Mouse (Mus musculus) forebrain, embryonic 16.5 days (tissue): ENCODE measurements around the gene Fbxo44. TPM values are rescaled to one million over a fixed set of nuclear protein-coding genes. Genes with fewer than 3 reads are reported as not detected.
A peak's percentile ranks its signal among the peaks of the same experiment; 100 is the strongest.

Experiments
- ATAC-seq: fragments of 200-750 bp; cut with Nextera tagmentation; 2 replicates; pipeline ENCODE4 v1.8.0; 2017; ENCODE audit warnings: mild to moderate bottlenecking, moderate library complexity
- H3K27ac ChIP-seq: fragments of 300-500 bp; sonication (generic); 2 replicates; pipeline ENCODE4 v1.5.1; 2014; ENCODE audit warnings: low read length, control low read depth
- H3K27me3 ChIP-seq: fragments of 300-500 bp; sonication (generic); replicated peaks from 2 replicates; pipeline ENCODE4 v1.6.1; 2014; ENCODE audit warnings: low read length; ENCODE audit not compliant: control insufficient read depth, insufficient read depth
- H3K36me3 ChIP-seq: fragments of 300-500 bp; sonication (generic); 2 replicates; pipeline ENCODE4 v1.6.1; 2014; ENCODE audit not compliant: control insufficient read depth, insufficient read depth
- H3K4me1 ChIP-seq: fragments of 300-500 bp; sonication (generic); replicated peaks from 2 replicates; pipeline ENCODE4 v1.6.1; 2014; ENCODE audit warnings: low read length; ENCODE audit not compliant: control insufficient read depth, insufficient read depth
- H3K4me2 ChIP-seq: fragments of 300-500 bp; sonication (generic); 2 replicates; pipeline ENCODE4 v1.6.1; 2014; ENCODE audit warnings: mild to moderate bottlenecking, low read length, control low read depth
- H3K4me3 ChIP-seq: fragments of 300-500 bp; sonication (generic); replicated peaks from 2 replicates; pipeline ENCODE4 v1.5.1; 2014; ENCODE audit warnings: mild to moderate bottlenecking, low read length, control low read depth
- H3K9ac ChIP-seq: fragments of 300-500 bp; sonication (generic); replicated peaks from 2 replicates; pipeline ENCODE4 v1.6.1; 2014; ENCODE audit warnings: low read depth, low read length, control low read depth
- H3K9me3 ChIP-seq: fragments of 300-500 bp; sonication (generic); 2 replicates; pipeline ENCODE4 v1.6.1; 2016; ENCODE audit warnings: low read length; ENCODE audit not compliant: control insufficient read depth
- WGBS: fragments of 180-500 bp; shearing (Covaris S2); extraction: QIAGEN DNeasy Blood & Tissue Kit; methylation state at CpG from one replicate; pipeline ENCODE4 v1.1.7; 2014; 5-methylcytosine and 5-hydroxymethylcytosine counted together
- polyA plus RNA-seq: library from polyadenylated mRNA; unstranded; fragments of >200 nt; fragmentation: Nextera tagmentation; extraction: Ambion mirVana; gene quantifications from 2 replicates; pipeline ENCODE4 v1.2.1, GENCODE M21; 2015

Fbxo44 gene
- polyA plus RNA-seq, 1 experiment from 2014 or later, result 67.1 TPM

DNA sequence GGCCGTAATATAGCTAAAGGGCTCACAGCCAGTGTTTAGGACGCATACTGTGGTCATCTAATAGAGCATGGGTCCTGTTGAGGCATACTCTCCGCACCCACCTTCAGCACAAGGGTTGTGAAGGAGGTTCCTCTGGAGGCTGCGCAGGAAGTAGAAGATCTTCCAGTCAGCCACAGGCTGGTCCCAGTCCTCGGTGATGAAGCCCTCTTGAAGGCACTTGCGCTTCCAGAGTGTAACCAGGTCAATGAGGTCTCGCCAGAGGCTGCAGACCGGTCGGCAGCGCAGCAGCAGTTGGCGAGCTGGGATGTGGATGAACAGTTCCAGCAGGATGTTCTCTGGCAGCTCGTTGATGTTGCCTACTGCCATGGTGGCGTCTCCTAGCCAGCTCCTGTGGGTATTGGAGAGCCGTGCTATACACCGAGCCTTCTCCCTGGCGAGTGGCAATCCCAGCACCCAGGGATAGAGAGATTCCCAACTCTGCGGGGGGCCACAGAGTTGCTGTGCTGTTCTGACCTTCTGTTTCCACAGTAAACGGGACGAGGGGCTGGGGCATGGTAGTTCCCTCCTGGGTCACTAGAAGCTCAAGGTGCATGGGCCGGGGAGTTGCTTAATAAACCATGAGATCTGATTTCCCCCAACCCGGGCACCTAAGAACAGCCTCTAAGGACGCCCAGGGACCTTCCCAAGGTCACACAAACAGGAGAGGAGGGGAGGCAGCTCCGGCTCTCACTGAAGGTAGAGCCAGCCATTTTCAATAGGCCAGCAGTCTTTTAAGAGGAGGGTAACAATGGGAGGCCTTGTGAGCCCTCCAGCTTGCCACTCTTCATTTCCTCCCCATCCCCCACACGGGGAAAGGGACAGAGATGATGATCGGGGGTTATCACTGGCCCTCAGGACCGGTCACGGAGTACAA is 1.6 kb downstream of the Fbxo44 start:
- Histone ChIP-seq H3K27ac (peak overlapping the region; percentile 70), H3K9ac (peak overlapping the region; percentile 77), H3K4me3 (peak overlapping the region; percentile 73), H3K27me3 (peaks cover 15% of the 10 kb centered on the region), H3K4me1 (peaks cover 14% of the 10 kb centered on the region), H3K4me2 (peak overlapping the region; percentile 62), H3K36me3 (peaks cover 8% of the 10 kb centered on the region), H3K9me3 (no peaks in the 10 kb centered on the region)
- ATAC-seq, result peak; percentile 8
- WGBS, result 21% methylated on average over 27 of the region's 27 CpGs

- H3K9me3 ChIP-seq, result no peaks in the 10 kb centered on the region
- H3K4me1 ChIP-seq, result peaks cover 16% of the 10 kb centered on the region
- H3K36me3 ChIP-seq, result peaks cover 8% of the 10 kb centered on the region
- H3K27me3 ChIP-seq, result no peaks in the 10 kb centered on the region
- WGBS, result 44% methylated on average over 3 of the region's 3 CpGs
- no peak overlapping the region for H3K27ac ChIP-seq
- no peak for ATAC-seq
- no peak overlapping the region for H3K4me2 ChIP-seq
- H3K9ac ChIP-seq, result no peak overlapping the region
- H3K4me3 ChIP-seq, result no peak overlapping the region
These were observed 5.3 kb downstream of the Fbxo44 start for GRCm38 (mm10) chr4:148154982-148155381.

DNA sequence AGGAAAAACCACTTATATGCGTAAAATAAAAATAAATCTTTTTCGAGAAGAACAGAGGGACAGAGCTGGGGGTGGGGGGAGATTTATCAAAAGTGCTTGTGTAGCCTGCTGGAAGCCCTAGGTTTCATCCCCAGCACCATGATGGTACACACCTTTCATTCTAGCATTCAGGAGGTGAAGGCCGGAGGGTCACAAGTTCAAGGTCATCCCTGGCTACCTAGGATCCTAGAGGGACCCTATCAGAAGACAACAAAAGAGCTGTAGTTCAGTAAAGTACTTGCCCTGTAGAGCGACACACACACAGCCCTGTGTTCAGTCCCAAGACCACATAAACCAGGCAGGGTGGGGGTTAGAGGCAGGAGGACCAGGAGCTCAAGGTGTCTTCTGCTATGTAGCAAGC is 6.3 kb downstream of the Fbxo44 start:
- WGBS, result 92% methylated on average over 4 of the region's 4 CpGs

DNA sequence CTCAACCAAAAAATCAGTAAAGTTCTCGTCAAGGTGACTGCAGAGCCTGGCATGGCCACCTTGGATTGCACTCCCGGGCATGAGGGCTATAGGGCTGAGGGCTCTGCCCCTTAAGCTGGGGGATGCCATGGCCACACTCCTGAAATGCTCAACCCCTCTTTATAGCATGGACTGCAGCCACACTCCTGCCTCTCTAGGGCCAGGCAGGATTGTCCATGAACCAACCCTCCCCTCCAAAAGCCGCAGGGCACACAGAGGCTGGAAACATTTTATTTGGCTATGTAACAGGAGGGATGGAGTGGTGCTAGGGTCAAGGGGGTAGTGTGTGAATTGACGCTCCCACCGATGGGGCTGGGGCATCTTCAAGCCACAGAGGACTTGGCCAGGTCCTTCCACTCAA is 7.7 kb downstream of the Fbxo44 start:
- no peak overlapping the region for H3K9ac ChIP-seq
- no peaks in the 10 kb centered on the region for H3K27me3 ChIP-seq
- peaks cover 6% of the 10 kb centered on the region for H3K4me1 ChIP-seq
- H3K4me3 ChIP-seq, result no peak overlapping the region
- peaks cover 8% of the 10 kb centered on the region for H3K36me3 ChIP-seq
- H3K4me2 ChIP-seq, result no peak overlapping the region
- H3K27ac ChIP-seq, result no peak overlapping the region; the same call in 1 of the 2 replicates
- ATAC-seq, result no peak
- WGBS, result 84% methylated on average over 5 of the region's 5 CpGs
- H3K9me3 ChIP-seq, result no peaks in the 10 kb centered on the region

More for the DNA sequence above, 6.3 kb downstream of the Fbxo44 start:
- Histone ChIP-seq H3K36me3 (peaks cover 8% of the 10 kb centered on the region), H3K9me3 (no peaks in the 10 kb centered on the region), H3K27me3 (no peaks in the 10 kb centered on the region), H3K4me1 (peaks cover 16% of the 10 kb centered on the region), H3K4me3 (no peak overlapping the region), H3K4me2 (no peak overlapping the region), H3K27ac (no peak overlapping the region), H3K9ac (no peak overlapping the region)
- ATAC-seq, result no peak

- peak within 1 kb of the TSS; percentile 83 for H3K9ac ChIP-seq
- H3K4me2 ChIP-seq, result peak within 1 kb of the TSS; percentile 98
- H3K4me1 ChIP-seq, result peaks cover 6% of the 10 kb centered on the region
- ATAC-seq, result peak; percentile 91
- under 1% methylated on average over 64 of the region's 67 CpGs for WGBS
- peak within 1 kb of the TSS; percentile 85 for H3K27ac ChIP-seq
- peaks cover 7% of the 10 kb centered on the region for H3K36me3 ChIP-seq
- H3K9me3 ChIP-seq, result no peaks in the 10 kb centered on the region
- H3K27me3 ChIP-seq, result no peaks in the 10 kb centered on the region
- peak within 1 kb of the TSS; percentile 66 for H3K4me3 ChIP-seq
These were observed 8.8 kb downstream of the Fbxo44 start, which contains the start of gene Fbxo6 for GRCm38 (mm10) chr4:148151267-148152168. Fbxo6 (minus strand) TSS chr4:148152140.

DNA sequence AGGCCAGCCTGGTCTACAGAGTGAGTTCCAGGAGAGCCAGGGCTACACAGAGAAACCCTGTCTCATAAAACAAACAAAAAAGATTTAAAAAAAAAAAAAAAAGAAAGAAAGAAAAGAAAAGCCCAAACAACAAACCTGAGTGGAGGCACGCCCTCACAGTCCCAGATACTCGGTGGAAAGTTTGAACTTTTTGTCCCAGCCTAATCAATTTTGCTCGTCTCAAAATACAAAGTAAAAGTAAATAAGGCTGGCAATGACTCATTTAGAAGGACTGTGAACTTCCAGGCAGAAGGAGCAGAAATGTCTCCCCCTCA is 9.4 kb downstream of the Fbxo44 start:
- Histone ChIP-seq H3K4me2 (peak overlapping the region; percentile 98), H3K4me3 (peak overlapping the region; percentile 66), H3K36me3 (peaks cover 8% of the 10 kb centered on the region), H3K27ac (no peak overlapping the region), H3K9me3 (no peaks in the 10 kb centered on the region), H3K9ac (peak overlapping the region; percentile 83; the same call in 1 of the 2 replicates), H3K4me1 (peaks cover 6% of the 10 kb centered on the region), H3K27me3 (no peaks in the 10 kb centered on the region)
- 41% methylated on average over 3 of the region's 3 CpGs for WGBS
- no peak for ATAC-seq

DNA sequence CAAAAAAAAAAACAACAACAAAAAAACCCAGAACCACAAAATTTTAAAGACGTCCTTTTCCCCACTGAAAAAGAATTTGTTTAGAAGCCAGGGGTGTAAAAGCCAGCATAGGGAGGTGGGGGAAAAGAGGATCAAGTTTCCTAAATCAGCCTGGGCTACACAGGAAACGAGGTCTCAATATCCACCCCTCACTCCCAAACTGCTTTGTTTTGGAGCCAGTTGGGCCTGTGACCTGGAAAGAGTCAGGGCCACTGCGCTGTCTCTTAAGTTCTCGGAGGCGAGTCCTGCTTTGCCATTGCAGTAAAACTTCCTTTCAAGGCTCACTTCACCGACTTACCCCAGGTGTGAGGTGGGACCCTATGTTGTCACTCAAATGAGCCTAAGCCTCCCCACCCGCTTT is 10.0 kb downstream of the Fbxo44 start:
- no peak overlapping the region for H3K27ac ChIP-seq
- no peak for ATAC-seq
- H3K36me3 ChIP-seq, result peaks cover 9% of the 10 kb centered on the region
- H3K4me1 ChIP-seq, result peaks cover 6% of the 10 kb centered on the region
- no peak overlapping the region for H3K9ac ChIP-seq
- H3K9me3 ChIP-seq, result no peaks in the 10 kb centered on the region
- WGBS, result 64% methylated on average over 7 of the region's 7 CpGs
- H3K4me3 ChIP-seq, result no peak overlapping the region
- no peak overlapping the region for H3K4me2 ChIP-seq
- no peaks in the 10 kb centered on the region for H3K27me3 ChIP-seq

- no peak overlapping the region for H3K9ac ChIP-seq
- no peak overlapping the region for H3K4me2 ChIP-seq
- H3K27me3 ChIP-seq, result no peaks in the 10 kb centered on the region
- no peak for ATAC-seq
- H3K27ac ChIP-seq, result no peak overlapping the region
- no peaks in the 10 kb centered on the region for H3K9me3 ChIP-seq
- no peak overlapping the region for H3K4me3 ChIP-seq
- peaks cover 6% of the 10 kb centered on the region for H3K4me1 ChIP-seq
- 76% methylated on average over 12 of the region's 12 CpGs for WGBS
- H3K36me3 ChIP-seq, result peaks cover 14% of the 10 kb centered on the region
These were observed 10.7 kb downstream of the Fbxo44 start for GRCm38 (mm10) chr4:148149540-148149939.

GRCm38 (mm10) chr4:148147714-148148113 is 12.6 kb downstream of the Fbxo44 start:
- peaks cover 14% of the 10 kb centered on the region for H3K36me3 ChIP-seq
- H3K4me2 ChIP-seq, result no peak overlapping the region
- no peaks in the 10 kb centered on the region for H3K27me3 ChIP-seq
- WGBS, result 83% methylated on average over 2 of the region's 2 CpGs
- no peaks in the 10 kb centered on the region for H3K9me3 ChIP-seq
- ATAC-seq, result no peak
- H3K4me3 ChIP-seq, result no peak overlapping the region
- H3K9ac ChIP-seq, result no peak overlapping the region
- H3K27ac ChIP-seq, result no peak overlapping the region
- peaks cover 6% of the 10 kb centered on the region for H3K4me1 ChIP-seq
